Mouse (Mus musculus): ENCODE measurements around the gene Hvcn1. TPM values are rescaled to one million over a fixed set of nuclear protein-coding genes. Genes with fewer than 3 reads are reported as not detected.

Gene Hvcn1
- polyA plus RNA-seq, 1 experiment from 2014 or later, result 1.8 TPM

DNA sequence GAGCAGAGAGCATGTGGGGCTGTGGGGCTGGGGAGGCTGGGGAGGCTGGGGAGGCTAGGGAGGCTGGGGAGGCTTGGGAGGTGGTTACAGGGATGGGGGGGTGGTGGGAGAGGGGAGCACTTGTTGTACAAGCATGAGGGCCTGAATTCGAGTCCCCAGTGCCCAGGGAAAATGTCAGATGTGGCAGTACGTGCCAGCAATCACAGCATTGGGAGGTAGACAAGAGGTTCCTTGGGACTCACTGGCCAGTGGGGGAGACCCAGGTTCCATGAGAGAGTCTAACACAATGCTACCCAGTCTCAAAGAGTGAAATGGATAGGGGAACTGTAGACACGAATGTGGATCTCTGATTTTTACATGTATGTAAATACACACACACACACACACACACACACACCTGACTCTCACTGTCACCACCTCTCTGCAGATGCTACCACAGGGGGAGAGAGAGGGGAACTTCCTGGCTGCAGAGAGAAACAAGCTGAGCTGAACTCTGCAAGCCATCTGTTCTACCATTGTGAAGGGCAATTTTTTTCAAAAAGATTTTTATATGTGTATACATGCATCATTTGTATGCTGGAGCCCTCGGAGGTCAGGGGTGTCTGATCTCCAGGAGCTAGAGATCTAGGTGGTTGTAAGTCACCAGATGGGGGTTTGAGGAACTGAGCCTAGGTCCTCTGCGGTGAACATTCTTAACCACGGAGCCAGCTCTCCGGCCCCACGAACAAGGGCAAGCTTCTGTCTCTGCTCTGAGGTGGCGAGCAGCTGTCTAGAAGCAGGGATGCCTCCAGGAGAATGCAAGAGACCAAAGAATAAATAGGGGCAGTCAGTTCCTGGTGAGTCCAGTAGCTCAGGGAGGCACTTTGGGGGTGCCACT is 28.0 kb downstream of the Hvcn1 start:
- H3K27me3 ChIP-seq (replicated peaks), result no peaks in the 10 kb centered on the region
- H3K27ac ChIP-seq (ENCODE audit: poor library complexity, severe bottlenecking), result no peak overlapping the region
- 78% methylated on average over 9 of the region's 9 CpGs for WGBS
- ATAC-seq (ENCODE audit: insufficient number of reproducible peaks, low FRiP score), result no peak
- H3K4me1 ChIP-seq (replicated peaks), result peaks cover 4% of the 10 kb centered on the region; the same call in 1 of the 2 replicates
- no peaks in the 10 kb centered on the region for H3K36me3 ChIP-seq
- H3K9ac ChIP-seq, result no peak overlapping the region
- H3K9me3 ChIP-seq (replicated peaks), result no peaks in the 10 kb centered on the region
- no peak overlapping the region for H3K4me2 ChIP-seq
- H3K4me3 ChIP-seq, result no peak overlapping the region

DNA sequence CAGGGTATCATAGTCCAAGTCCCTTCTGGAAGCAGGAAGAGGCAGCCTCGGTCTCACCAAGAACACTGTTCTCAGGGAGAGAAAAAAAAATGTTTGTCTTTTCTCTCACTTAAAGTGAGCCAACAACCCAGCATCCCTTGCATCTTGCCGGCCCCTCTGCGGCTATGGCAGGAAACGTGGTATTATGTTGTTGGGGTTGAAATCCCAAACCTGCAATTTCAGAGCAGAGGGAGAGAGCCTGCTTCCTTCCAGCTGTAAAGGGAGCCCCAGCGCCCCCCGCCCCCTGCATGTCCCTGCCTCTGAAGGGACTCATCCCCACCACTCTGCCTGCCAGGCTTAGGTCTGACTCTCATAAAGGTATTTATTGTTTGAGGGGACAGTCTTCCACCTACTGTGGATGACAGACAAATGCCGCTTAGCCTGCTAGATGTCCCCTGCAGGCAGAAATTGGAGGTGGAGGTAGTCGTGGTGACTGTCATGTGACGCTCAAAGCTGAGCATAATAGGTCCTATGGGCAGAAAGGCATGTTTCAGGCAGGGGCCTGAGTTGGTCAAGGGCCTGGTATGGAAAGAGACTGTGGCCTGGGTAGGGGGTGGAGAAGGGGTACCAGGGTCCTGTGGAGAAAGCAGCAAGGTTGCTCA is 28.7 kb downstream of the Hvcn1 start:
- H3K36me3 ChIP-seq, result peaks cover 1% of the 10 kb centered on the region; the same call in 1 of the 2 replicates
- H3K27ac ChIP-seq (ENCODE audit: poor library complexity, severe bottlenecking), result no peak overlapping the region
- H3K9me3 ChIP-seq (replicated peaks), result no peaks in the 10 kb centered on the region
- no peak overlapping the region for H3K4me3 ChIP-seq
- peaks cover 4% of the 10 kb centered on the region; the same call in 1 of the 2 replicates for H3K4me1 ChIP-seq (replicated peaks)
- no peaks in the 10 kb centered on the region for H3K27me3 ChIP-seq (replicated peaks)
- H3K4me2 ChIP-seq, result no peak overlapping the region
- no peak overlapping the region for H3K9ac ChIP-seq
- ATAC-seq (ENCODE audit: insufficient number of reproducible peaks, low FRiP score), result no peak
- 69% methylated on average over 9 of the region's 9 CpGs for WGBS

- Histone ChIP-seq H3K9ac (no peak overlapping the region), H3K27ac (ENCODE audit: poor library complexity, severe bottlenecking) (no peak overlapping the region), H3K27me3 (replicated peaks) (no peaks in the 10 kb centered on the region), H3K4me2 (no peak overlapping the region), H3K4me1 (replicated peaks) (peaks cover 4% of the 10 kb centered on the region; the same call in 1 of the 2 replicates), H3K4me3 (no peak overlapping the region), H3K9me3 (replicated peaks) (no peaks in the 10 kb centered on the region), H3K36me3 (peaks cover 16% of the 10 kb centered on the region)
- WGBS, result 75% methylated on average over 5 of the region's 5 CpGs
- no peak for ATAC-seq (ENCODE audit: insufficient number of reproducible peaks, low FRiP score)
Measured at GRCm38 (mm10) chr5:122237200-122237599, 30.6 kb downstream of the Hvcn1 start.

DNA sequence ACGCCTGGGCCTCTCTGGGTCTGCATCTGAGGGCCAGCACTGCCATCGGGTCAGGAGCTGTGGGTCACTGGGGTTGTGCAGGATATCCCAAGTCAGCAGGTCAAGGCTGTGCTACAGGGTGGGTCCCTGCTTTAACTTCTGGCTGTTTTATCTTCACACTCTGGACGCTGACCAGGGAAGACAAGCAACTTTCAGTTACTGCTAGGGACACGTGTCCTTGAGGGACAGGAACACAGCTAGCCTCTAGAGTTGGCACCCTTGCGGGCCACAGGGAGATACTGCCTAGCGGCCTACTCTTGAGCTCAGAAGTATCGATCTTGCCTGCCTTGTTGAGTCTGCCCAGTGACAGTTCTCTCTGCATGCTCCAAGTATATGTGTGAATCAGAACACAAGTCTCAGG is 33.0 kb downstream of the Hvcn1 start:
- Histone ChIP-seq H3K4me3 (no peak overlapping the region), H3K4me2 (no peak overlapping the region), H3K9me3 (replicated peaks) (no peaks in the 10 kb centered on the region), H3K27ac (ENCODE audit: poor library complexity, severe bottlenecking) (no peak overlapping the region), H3K9ac (no peak overlapping the region), H3K4me1 (replicated peaks) (no peaks in the 10 kb centered on the region; the same call in 1 of the 2 replicates), H3K36me3 (peaks cover 20% of the 10 kb centered on the region), H3K27me3 (replicated peaks) (no peaks in the 10 kb centered on the region)
- WGBS, result 49% methylated on average over 7 of the region's 7 CpGs
- no peak for ATAC-seq (ENCODE audit: insufficient number of reproducible peaks, low FRiP score)

- H3K4me1 ChIP-seq (replicated peaks), result no peaks in the 10 kb centered on the region; the same call in 1 of the 2 replicates
- no peaks in the 10 kb centered on the region for H3K27me3 ChIP-seq (replicated peaks)
- H3K36me3 ChIP-seq, result peaks cover 20% of the 10 kb centered on the region
- no peak overlapping the region for H3K9ac ChIP-seq
- no peak for ATAC-seq (ENCODE audit: insufficient number of reproducible peaks, low FRiP score)
- no peaks in the 10 kb centered on the region for H3K9me3 ChIP-seq (replicated peaks)
- no peak overlapping the region for H3K27ac ChIP-seq (ENCODE audit: poor library complexity, severe bottlenecking)
- WGBS, result 89% methylated on average over 11 of the region's 11 CpGs
- H3K4me3 ChIP-seq, result no peak overlapping the region
- H3K4me2 ChIP-seq, result no peak overlapping the region
Measured at GRCm38 (mm10) chr5:122240521-122240920, 33.9 kb downstream of the Hvcn1 start.

GRCm38 (mm10) chr5:122240989-122241388 is 34.4 kb downstream of the Hvcn1 start:
- H3K27me3 ChIP-seq (replicated peaks), result no peaks in the 10 kb centered on the region
- H3K9ac ChIP-seq, result no peak overlapping the region
- H3K36me3 ChIP-seq, result peaks cover 20% of the 10 kb centered on the region
- H3K4me3 ChIP-seq, result no peak overlapping the region
- no peak for ATAC-seq (ENCODE audit: insufficient number of reproducible peaks, low FRiP score)
- 83% methylated on average over 1 of the region's 1 CpGs for WGBS
- H3K27ac ChIP-seq (ENCODE audit: poor library complexity, severe bottlenecking), result no peak overlapping the region
- no peak overlapping the region for H3K4me2 ChIP-seq
- H3K4me1 ChIP-seq (replicated peaks), result no peaks in the 10 kb centered on the region; the same call in 1 of the 2 replicates
- no peaks in the 10 kb centered on the region for H3K9me3 ChIP-seq (replicated peaks)

DNA sequence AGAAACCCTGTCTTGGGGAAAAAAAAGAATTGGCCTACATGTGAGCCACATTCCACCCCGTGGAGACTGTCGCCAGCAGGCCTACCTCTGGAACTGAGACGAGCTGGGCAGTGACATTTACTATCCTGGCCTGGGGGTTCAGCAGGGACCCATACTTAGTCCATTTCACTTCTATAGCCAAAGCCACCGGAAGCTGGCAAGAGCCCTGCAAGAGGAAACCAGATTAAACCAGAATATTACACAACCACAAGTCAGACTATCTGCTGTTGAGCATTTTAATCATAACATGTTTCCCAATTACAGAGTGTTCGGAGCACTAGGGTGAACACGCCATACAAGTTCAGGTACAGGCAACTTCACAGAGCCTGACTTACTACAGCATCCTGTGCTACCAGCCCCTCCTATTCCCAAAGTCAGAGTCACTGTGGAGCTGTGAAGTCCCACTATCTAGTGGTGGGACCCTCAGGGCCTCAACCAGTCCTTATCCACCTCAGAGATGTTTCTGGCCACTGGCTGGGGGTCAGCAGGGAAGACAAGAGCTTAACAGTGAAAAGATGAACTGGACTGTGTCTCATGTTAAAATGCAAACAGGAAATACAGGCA is 36.0 kb downstream of the Hvcn1 start:
- H3K4me1 ChIP-seq (replicated peaks), result peaks cover 4% of the 10 kb centered on the region
- no peak for ATAC-seq (ENCODE audit: insufficient number of reproducible peaks, low FRiP score)
- no peak overlapping the region for H3K4me3 ChIP-seq
- H3K27me3 ChIP-seq (replicated peaks), result no peaks in the 10 kb centered on the region
- H3K27ac ChIP-seq (ENCODE audit: poor library complexity, severe bottlenecking), result no peak overlapping the region
- WGBS, result 78% methylated on average over 6 of the region's 6 CpGs
- no peak overlapping the region for H3K9ac ChIP-seq
- H3K36me3 ChIP-seq, result peaks cover 20% of the 10 kb centered on the region
- H3K4me2 ChIP-seq, result no peak overlapping the region
- no peaks in the 10 kb centered on the region for H3K9me3 ChIP-seq (replicated peaks)

- WGBS, result 90% methylated on average over 17 of the region's 17 CpGs
- Histone ChIP-seq H3K4me2 (no peak overlapping the region), H3K27ac (ENCODE audit: poor library complexity, severe bottlenecking) (no peak overlapping the region), H3K4me3 (no peak overlapping the region), H3K36me3 (peaks cover 26% of the 10 kb centered on the region), H3K4me1 (replicated peaks) (peaks cover 9% of the 10 kb centered on the region), H3K27me3 (replicated peaks) (no peaks in the 10 kb centered on the region), H3K9me3 (replicated peaks) (no peaks in the 10 kb centered on the region), H3K9ac (no peak overlapping the region)
- no peak for ATAC-seq (ENCODE audit: insufficient number of reproducible peaks, low FRiP score)
Measured at GRCm38 (mm10) chr5:122243781-122244523, 37.3 kb downstream of the Hvcn1 start.

DNA sequence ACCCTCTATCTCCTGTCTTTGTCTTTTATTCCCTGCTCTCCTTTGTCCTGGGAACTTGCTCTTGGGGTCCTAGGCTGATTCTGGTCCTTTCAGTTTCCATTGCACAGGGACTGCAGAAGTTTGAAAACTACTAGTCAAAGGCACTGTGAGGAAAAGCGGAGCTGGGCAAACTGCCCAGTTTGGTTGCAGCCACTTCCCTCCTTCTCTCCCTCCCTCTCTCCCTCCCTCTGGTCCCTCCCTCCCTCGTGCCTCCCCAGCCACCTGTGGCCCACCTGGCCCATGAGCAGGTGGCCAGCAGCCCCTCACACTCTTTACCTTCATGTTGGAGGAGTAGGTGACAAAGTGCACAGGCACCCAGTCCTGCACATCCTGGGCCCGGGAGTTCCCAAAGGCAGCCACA is 38.6 kb downstream of the Hvcn1 start:
- no peak overlapping the region for H3K4me2 ChIP-seq
- peaks cover 26% of the 10 kb centered on the region for H3K36me3 ChIP-seq
- H3K9ac ChIP-seq, result no peak overlapping the region
- H3K27me3 ChIP-seq (replicated peaks), result no peaks in the 10 kb centered on the region
- H3K4me1 ChIP-seq (replicated peaks), result peaks cover 9% of the 10 kb centered on the region
- no peak overlapping the region for H3K27ac ChIP-seq (ENCODE audit: poor library complexity, severe bottlenecking)
- no peaks in the 10 kb centered on the region for H3K9me3 ChIP-seq (replicated peaks)
- ATAC-seq (ENCODE audit: insufficient number of reproducible peaks, low FRiP score), result no peak
- 63% methylated on average over 3 of the region's 3 CpGs for WGBS
- H3K4me3 ChIP-seq, result no peak overlapping the region

GRCm38 (mm10) chr5:122246547-122247167 is 40.1 kb downstream of the Hvcn1 start:
- no peak overlapping the region for H3K4me2 ChIP-seq
- H3K4me3 ChIP-seq, result no peak overlapping the region
- no peak for ATAC-seq (ENCODE audit: insufficient number of reproducible peaks, low FRiP score)
- peaks cover 11% of the 10 kb centered on the region for H3K36me3 ChIP-seq
- no peaks in the 10 kb centered on the region for H3K27me3 ChIP-seq (replicated peaks)
- H3K27ac ChIP-seq (ENCODE audit: poor library complexity, severe bottlenecking), result no peak overlapping the region
- peaks cover 9% of the 10 kb centered on the region for H3K4me1 ChIP-seq (replicated peaks)
- no peaks in the 10 kb centered on the region for H3K9me3 ChIP-seq (replicated peaks)
- WGBS, result 82% methylated on average over 10 of the region's 10 CpGs
- no peak overlapping the region for H3K9ac ChIP-seq
